In the genomic region with DNA sequence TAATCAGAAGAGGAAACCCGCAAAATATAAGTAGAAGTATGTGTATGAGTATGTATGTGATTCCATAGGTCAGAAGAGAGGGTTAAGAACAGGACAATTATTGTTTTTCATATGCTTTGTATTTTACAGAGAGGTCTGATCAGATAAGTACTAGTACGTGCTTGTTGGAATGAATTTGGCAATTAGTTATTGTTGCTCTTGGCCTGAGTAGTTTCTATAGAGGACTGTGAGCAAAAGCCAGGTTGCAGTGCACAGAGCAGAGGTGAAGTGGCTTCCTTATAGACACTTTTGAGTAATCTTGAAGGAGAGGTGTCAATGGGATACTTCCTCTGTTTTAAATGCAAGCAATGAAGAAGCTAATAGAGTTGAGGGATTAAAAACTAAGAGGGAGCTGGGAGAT, we compare ENCODE assay signal across 30 mouse cellular contexts.
"Had no signal": no experiment of that assay in that cellular context is flagged by ENCODE, and none has a peak within 500 bp of the region (broad histone marks: within the 10 kb centered on the region; RNA-seq: fewer than 3 reads in every experiment).

No protein-coding gene starts in this region.

- H3K4me2 ChIP-seq: heart, embryonic 12.5 days; heart, embryonic 13.5 days; heart, embryonic 15.5 days; hindbrain, embryonic 12.5 days; hindbrain, embryonic 13.5 days; hindbrain, embryonic 14.5 days; hindbrain, embryonic 15.5 days; intestine, embryonic 15.5 days; kidney, embryonic 15.5 days had no signal

- H3K36me3 ChIP-seq: heart, embryonic 12.5 days; heart, embryonic 13.5 days; heart, embryonic 15.5 days; hindbrain, embryonic 10.5 days; hindbrain, embryonic 12.5 days; hindbrain, embryonic 13.5 days; hindbrain, embryonic 15.5 days; intestine, embryonic 15.5 days; kidney, embryonic 15.5 days had no signal

- H3K27ac ChIP-seq: heart, embryonic 13.5 days; heart, embryonic 15.5 days; hindbrain, embryonic 10.5 days; hindbrain, embryonic 12.5 days; hindbrain, embryonic 13.5 days; hindbrain, embryonic 14.5 days; hindbrain, embryonic 15.5 days; hindbrain, postnatal 0 days; intestine, embryonic 15.5 days; kidney, embryonic 15.5 days; kidney, postnatal 0 days; layer of hippocampus, adult 2 months; left cerebral cortex, adult 2 months had no signal

- DNase-seq: heart, postnatal 10 days; heart, postnatal 14 days; heart, postnatal 36 days; heart, postnatal 4 days; kidney, adult 11 months; kidney, adult 18-20 months; kidney, adult 2 months; kidney, adult 8-10 months; kidney, adult 9 months; kidney, postnatal 10 days; kidney, postnatal 14 days; kidney, postnatal 25 days; kidney, postnatal 36 days; kidney, postnatal 4 days; layer of hippocampus, adult 9-11 months; layer of hippocampus, postnatal 36 days had no signal

- H3K27me3 ChIP-seq: heart, embryonic 12.5 days; heart, embryonic 13.5 days; heart, embryonic 15.5 days; hindbrain, embryonic 12.5 days; hindbrain, embryonic 13.5 days; hindbrain, embryonic 15.5 days; intestine, embryonic 15.5 days; kidney, embryonic 15.5 days had no signal

- H3K9me3 ChIP-seq: heart, embryonic 12.5 days; heart, embryonic 13.5 days; heart, embryonic 15.5 days; hindbrain, embryonic 10.5 days; hindbrain, embryonic 12.5 days; hindbrain, embryonic 13.5 days; hindbrain, embryonic 15.5 days; intestine, embryonic 15.5 days; kidney, embryonic 15.5 days had no signal

- H3K4me1 ChIP-seq: heart, embryonic 13.5 days; hindbrain, embryonic 10.5 days; hindbrain, embryonic 12.5 days; hindbrain, embryonic 13.5 days; hindbrain, embryonic 15.5 days; intestine, embryonic 15.5 days; kidney, embryonic 15.5 days had no signal

- H3K9ac ChIP-seq: heart, embryonic 12.5 days; heart, embryonic 13.5 days; heart, embryonic 15.5 days; hindbrain, embryonic 12.5 days; hindbrain, embryonic 13.5 days; hindbrain, embryonic 14.5 days; hindbrain, embryonic 15.5 days; intestine, embryonic 15.5 days; kidney, embryonic 15.5 days had no signal

- H3K4me3 ChIP-seq: heart, embryonic 12.5 days; heart, embryonic 13.5 days; heart, embryonic 15.5 days; hindbrain, embryonic 10.5 days; hindbrain, embryonic 12.5 days; hindbrain, embryonic 13.5 days; hindbrain, embryonic 15.5 days; intestine, embryonic 15.5 days; kidney, embryonic 15.5 days; layer of hippocampus, adult 2 months; left cerebral cortex, adult 2 months had no signal
